Mouse (Mus musculus) lung, adult 2 months (tissue): Measurements from ENCODE around the gene Gm20388. TPM values are rescaled to one million over a fixed set of nuclear protein-coding genes. Genes with fewer than 3 reads are reported as not detected.

Experiments used
- DNase-seq: peaks from one replicate; pipeline ENCODE4 v3.0.0; 2022
- H3K4me1 ChIP-seq: fragments of 200-500 bp; 2 replicates; pipeline ENCODE4 v1.6.1; 2011; ENCODE audit warnings: low read length; ENCODE audit not compliant: control insufficient read depth, insufficient read depth
- H3K4me3 ChIP-seq: fragments of 200-500 bp; replicated peaks from 2 replicates; pipeline ENCODE3; 2011; ENCODE audit warnings: low read depth, mild to moderate bottlenecking, control low read depth, low read length; ENCODE audit errors: extremely low read depth
- CTCF ChIP-seq: fragments of 200-500 bp; IDR thresholded peaks from 2 replicates; pipeline ENCODE4 v1.5.1; 2011; ENCODE audit warnings: mild to moderate bottlenecking, low read length, control low read depth; ENCODE audit not compliant: insufficient read depth
- POLR2A ChIP-seq: fragments of 200-500 bp; IDR thresholded peaks from 2 replicates; pipeline ENCODE4 v1.6.1; 2011; ENCODE audit warnings: low read depth, mild to moderate bottlenecking, control low read depth, low read length, borderline replicate concordance; ENCODE audit errors: extremely low read depth
- WGBS: fragments of 180-500 bp; shearing (Covaris S2); methylation state at CpG from one replicate; pipeline ENCODE4 v1.1.7; 2018; 5-methylcytosine and 5-hydroxymethylcytosine counted together
- polyA plus RNA-seq: library from polyadenylated mRNA; depleted of rRNA; stranded (reverse); fragments of >200 nt; gene quantifications from 2 replicates; pipeline ENCODE4 v1.2.3, GENCODE M21; 2012

The Gm20388 gene
- polyA plus RNA-seq, 1 experiment: 67.8 TPM

DNA sequence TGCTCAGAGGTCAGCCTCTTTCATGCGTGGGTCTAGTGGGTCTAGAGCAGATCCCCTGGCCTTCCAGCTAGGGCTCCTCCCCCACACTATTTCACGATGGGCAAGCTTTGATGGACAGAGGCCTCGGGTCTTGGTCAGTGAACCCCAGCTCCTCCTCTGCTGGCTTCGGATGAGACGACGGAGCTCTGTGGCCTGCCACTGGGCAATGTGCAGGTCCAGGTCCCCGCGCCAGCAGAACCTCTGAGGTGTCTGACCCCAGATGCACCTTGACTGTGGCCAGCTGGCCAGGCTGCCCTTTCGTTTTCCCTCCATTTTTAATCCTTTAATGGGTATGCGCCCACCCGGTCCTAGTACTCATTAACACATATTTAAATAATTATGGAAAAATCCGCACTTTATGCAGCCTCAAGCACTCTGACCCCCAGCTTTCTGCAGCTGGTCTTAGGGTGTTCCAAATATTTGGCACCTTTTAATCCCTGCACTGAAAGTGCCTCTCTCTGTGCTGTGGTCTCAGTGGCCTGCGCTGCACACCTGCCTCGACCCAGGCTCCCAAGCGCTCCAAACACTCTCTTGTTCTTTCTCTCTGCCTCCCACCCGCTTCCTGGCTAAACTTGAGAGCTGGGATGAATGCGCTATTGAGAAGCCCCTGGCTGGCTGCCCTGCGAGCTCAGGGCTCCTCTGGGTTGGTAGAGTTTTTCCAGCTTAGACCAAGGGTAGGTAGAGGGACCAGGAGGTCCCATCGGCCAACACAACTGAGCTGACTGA is 1293.2 kb downstream of the Gm20388 start:
- Histone ChIP-seq H3K4me3 (no peak overlapping the region), H3K4me1 (peaks cover 2% of the 10 kb centered on the region; the same call in 1 of the 2 replicates)
- no peak for DNase-seq
- 78% methylated on average over 19 of the region's 19 CpGs for WGBS
- TF ChIP-seq POLR2A: no peak
- no peak for TF ChIP-seq CTCF

DNA sequence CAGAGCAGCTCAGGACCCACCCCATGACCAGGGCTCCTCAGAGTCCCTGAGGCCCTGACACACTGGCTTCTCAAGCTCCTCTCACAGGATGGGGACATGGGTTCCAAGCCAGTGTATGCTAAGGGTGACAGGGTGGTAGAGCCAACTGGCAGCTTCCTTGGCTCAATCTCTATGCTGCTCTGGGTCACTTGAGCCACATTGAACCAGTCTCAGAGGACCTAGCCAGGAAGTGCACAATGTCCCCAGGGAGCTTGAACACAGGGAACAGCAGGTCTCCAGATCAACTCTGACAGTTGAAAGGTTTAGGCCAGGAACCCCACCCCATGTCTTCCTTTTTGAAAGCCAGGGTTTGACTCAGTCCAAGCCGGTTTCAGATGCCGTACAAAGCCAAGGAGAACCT is 1296.5 kb downstream of the Gm20388 start:
- Histone ChIP-seq H3K4me1 (no peaks in the 10 kb centered on the region), H3K4me3 (no peak overlapping the region)
- DNase-seq: no peak
- no peak for TF ChIP-seq CTCF
- no peak for TF ChIP-seq POLR2A
- 87% methylated on average over 2 of the region's 2 CpGs for WGBS

DNA sequence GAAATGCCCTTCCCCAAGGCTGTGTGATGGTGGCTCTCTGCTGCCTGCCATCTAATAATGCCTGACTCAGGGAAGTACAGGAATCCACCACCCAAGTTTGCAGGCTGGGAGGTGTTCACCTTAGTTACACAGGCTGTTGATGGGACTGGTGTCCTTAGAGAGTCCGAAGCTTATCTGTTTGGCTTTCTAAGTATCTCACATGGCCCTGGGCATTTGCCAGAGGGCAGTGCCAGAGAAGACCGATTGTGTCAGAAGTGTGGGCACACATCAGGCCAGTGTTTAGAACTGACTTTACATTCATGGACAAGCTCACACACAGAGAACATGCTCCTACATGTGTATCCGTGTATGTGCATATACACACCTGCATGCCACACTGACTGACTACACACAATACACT is 1300.0 kb downstream of the Gm20388 start:
- no peak for DNase-seq

DNA sequence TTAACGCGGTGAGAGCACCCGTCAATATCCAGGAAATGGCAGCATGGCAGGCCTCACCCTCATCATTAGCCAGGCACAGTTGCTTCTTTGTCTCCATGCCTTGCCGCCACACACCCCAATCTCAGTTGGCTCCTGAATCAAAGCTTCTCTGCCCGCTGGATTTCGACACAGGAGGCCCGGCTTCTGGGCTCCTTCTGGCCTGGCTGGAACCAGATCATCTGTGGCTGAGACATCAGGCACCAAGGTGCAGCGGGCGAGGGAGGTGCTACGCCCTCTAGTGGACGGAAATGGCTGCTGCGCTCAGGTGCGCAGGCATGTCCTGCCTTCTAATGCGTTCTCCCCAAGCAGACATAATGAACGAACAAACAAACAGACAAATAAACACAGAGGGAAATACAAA is 1302.6 kb downstream of the Gm20388 start:
- Histone ChIP-seq H3K4me3 (no peak overlapping the region), H3K4me1 (no peaks in the 10 kb centered on the region)
- DNase-seq: no peak
- peak; percentile 39 for TF ChIP-seq CTCF
- no peak for TF ChIP-seq POLR2A
- WGBS: 47% methylated on average over 15 of the region's 15 CpGs

More for the DNA sequence above, 1300.0 kb downstream of the Gm20388 start:
- 80% methylated on average over 3 of the region's 3 CpGs for WGBS
- no peak for TF ChIP-seq CTCF
- no peak for TF ChIP-seq POLR2A
- no peaks in the 10 kb centered on the region for H3K4me1 ChIP-seq
- H3K4me3 ChIP-seq: no peak overlapping the region

DNA sequence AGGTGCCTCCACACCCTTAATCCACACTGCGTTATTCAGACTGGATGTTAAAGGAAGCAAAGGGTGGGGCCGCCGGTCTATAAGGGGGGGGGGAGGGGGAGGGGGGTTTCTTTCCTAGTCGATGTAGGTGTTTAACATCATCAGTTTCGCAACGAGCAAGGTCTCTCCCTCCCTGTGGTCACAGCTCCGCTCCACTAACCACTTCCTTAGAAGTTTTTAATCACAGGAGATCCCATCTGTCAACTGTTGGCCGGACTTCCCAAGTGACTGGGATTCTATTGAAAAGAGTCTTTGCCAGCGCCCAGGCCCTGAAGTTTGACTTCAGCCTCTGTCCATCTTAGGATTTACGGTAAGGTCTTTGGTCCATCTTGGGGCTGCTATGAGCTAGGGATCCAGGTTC is 1303.0 kb downstream of the Gm20388 start:
- H3K4me3 ChIP-seq: no peak overlapping the region
- H3K4me1 ChIP-seq: no peaks in the 10 kb centered on the region
- no peak for DNase-seq
- WGBS: 28% methylated on average over 10 of the region's 10 CpGs
- no peak for TF ChIP-seq CTCF
- no peak for TF ChIP-seq POLR2A

DNA sequence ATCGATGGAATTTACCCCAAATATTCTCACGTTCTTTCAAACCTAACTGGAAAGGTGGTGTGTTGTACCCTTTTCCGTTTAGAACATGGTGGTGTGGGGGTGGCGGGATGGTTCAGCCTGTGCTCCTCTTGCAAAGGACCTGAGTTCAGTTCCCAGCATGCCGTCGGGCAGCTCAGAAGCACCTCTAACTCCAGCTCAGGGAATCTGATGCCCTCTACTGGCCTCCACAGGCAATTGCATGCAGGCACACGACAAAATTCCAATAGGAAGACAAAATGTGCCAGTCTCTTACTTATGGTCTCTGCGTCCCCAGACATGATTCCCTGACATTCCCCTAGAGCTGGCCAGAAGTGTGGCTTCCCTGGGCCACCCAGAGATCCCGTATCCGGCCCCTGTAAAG is 1304.3 kb downstream of the Gm20388 start:
- H3K4me1 ChIP-seq: no peaks in the 10 kb centered on the region
- no peak for DNase-seq
- WGBS: 85% methylated on average over 10 of the region's 10 CpGs
- H3K4me3 ChIP-seq: no peak overlapping the region
- no peak for TF ChIP-seq POLR2A
- peak; percentile 39 for TF ChIP-seq CTCF

DNA sequence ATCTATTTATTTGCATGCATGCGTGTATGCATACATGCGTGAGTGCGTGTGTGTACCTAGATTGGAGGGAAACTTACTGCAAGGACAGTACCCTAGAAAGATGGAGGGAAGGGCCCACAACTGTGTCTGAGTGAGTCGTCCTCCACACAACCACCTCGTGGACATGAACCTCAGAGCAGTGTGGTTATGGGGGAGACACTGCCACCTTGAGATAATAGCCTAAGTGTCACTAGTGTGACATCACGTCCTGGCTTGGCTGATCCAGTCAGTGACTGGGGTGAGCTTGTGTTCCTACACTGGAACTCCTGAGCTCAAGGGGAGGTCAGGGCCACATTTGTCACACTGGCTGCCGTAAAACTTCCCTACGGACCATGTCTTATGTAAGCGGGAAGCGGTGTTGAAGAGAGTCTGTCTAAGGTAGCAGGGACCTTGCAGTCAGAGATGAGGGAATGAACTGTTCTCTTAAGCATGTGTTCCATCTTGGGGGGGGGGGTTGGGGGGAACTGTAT is 1305.9 kb downstream of the Gm20388 start:
- Histone ChIP-seq H3K4me3 (no peak overlapping the region), H3K4me1 (no peaks in the 10 kb centered on the region)
- WGBS: 83% methylated on average over 10 of the region's 10 CpGs
- no peak for DNase-seq
- TF ChIP-seq CTCF: no peak
- no peak for TF ChIP-seq POLR2A

DNA sequence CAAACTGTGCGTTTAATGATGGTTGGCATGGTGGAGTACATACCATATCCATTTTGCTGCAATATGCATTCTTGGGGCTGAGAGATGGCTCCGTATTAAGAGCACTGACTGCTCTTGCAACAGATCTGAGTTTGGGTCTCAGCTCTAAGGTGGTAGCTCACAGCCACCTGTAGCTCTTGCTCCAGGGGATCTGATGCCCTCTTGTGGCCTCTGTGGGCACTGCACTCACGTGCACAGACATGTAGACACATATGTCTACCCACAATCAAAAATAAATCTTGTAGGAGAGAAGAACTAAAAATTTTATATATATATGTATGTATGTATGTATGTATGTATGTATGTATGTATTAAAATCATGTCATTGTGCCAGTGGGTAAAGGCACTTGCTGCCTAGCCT is 1307.8 kb downstream of the Gm20388 start:
- Histone ChIP-seq H3K4me1 (no peaks in the 10 kb centered on the region), H3K4me3 (no peak overlapping the region)
- no peak for DNase-seq
- WGBS: 89% methylated on average over 3 of the region's 3 CpGs
- no peak for TF ChIP-seq POLR2A
- TF ChIP-seq CTCF: peak; percentile 54

DNA sequence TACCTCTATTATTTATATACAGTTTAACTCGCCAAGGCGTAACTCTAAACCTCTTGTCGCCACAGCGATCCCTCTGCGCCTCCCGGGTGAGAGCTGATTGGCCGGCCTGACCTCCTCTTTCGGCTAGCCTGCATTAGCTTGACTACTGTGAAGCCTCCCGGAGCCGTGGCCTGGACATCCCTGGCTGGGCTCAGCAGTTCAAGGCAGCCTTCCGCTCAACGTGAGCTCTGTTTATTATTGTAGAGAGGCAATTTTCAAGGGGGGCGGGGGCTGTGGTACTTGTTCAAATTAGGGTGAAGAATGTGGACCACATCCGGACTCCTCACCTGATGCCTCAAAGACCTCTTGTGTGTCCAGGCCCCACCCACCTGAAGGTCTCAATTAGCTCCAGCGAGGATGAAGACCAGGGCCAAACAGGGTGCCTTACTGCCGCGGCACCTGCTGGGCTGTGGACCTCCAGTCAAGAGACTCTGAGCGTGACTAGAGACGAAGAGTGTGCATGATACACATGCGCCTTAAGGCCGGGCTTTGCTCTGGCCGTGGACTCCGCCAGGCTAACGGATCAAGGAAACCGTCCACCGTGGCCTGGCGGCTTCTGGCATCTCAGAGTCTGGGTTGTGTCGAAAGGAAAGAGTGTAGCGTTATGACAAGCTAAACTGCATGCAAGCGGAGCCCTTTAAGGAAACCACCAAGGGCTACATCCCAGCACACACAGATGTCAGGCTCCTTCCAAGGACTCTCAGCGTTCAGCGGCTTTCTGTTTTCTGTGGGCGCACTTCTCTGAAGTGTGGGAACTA is 1309.7 kb downstream of the Gm20388 start:
- Histone ChIP-seq H3K4me1 (no peaks in the 10 kb centered on the region), H3K4me3 (no peak overlapping the region)
- 40% methylated on average over 33 of the region's 33 CpGs for WGBS
- no peak for TF ChIP-seq POLR2A
- no peak for TF ChIP-seq CTCF
- no peak for DNase-seq
